Mouse (Mus musculus): ENCODE measurements around the gene Smad3. TPM values are rescaled to one million over a fixed set of nuclear protein-coding genes. Genes with fewer than 3 reads are reported as not detected.

The Smad3 gene
- total and polyA plus RNA-seq, 3 experiments = 0.81 to 1.5 (median 1.2) TPM

- no peaks in the 10 kb centered on the region for H3K36me3 ChIP-seq (replicated peaks in 1 of 2; ENCODE audit: control insufficient read depth in 1 of 2, insufficient read depth in 1 of 2, low read length in 1 of 2)
- TF ChIP-seq ZKSCAN1 (IDR thresholded peaks at IDR 0.05; ENCODE audit: borderline replicate concordance, low read depth, low read length) = no peak
- TF ChIP-seq ELF1 (IDR thresholded peaks at IDR 0.05; ENCODE audit: low read depth, low read length) = no peak
- no peak for TF ChIP-seq SIN3A (IDR thresholded peaks at IDR 0.05; ENCODE audit: low read length)
- no peak for TF ChIP-seq MEF2A (IDR thresholded peaks at IDR 0.05; ENCODE audit: borderline replicate concordance, low read depth, low read length)
- no peak for TF ChIP-seq TCF12 (IDR thresholded peaks at IDR 0.05; ENCODE audit: low read depth, low read length)
- TF ChIP-seq PAX5 (IDR thresholded peaks at IDR 0.05; ENCODE audit: low read length) = no peak
- no peak for TF ChIP-seq GABPA (IDR thresholded peaks at IDR 0.05; ENCODE audit: insufficient replicate concordance, low read depth, low read length)
- no peak for TF ChIP-seq RAD21 (IDR thresholded peaks at IDR 0.05; ENCODE audit: low read depth, low read length)
- TF ChIP-seq EP300 (IDR thresholded peaks at IDR 0.05; ENCODE audit: low read length) = no peak
- TF ChIP-seq MAZ (IDR thresholded peaks at IDR 0.05; ENCODE audit: low read depth, low read length) = no peak
- TF ChIP-seq MYC (IDR thresholded peaks at IDR 0.05; ENCODE audit: low read depth, low read length) = no peak
- no peak for TF ChIP-seq IRF4 (IDR thresholded peaks at IDR 0.05; ENCODE audit: low read depth, low read length)
- no peak for TF ChIP-seq JUND (conservative IDR thresholded peaks at IDR 0.05; ENCODE audit: low read depth, low read length)
- TF ChIP-seq ZNF384 (IDR thresholded peaks at IDR 0.05; ENCODE audit: low read depth, low read length) = no peak
- no peak for TF ChIP-seq POLR2A (IDR thresholded peaks at IDR 0.05; ENCODE audit: low read depth, low read length)
- TF ChIP-seq JUN (IDR thresholded peaks at IDR 0.05; ENCODE audit: insufficient read depth, low read depth, low read length) = no peak
- dilution Hi-C loops (cut with MboI; ENCODE audit: extremely low pct_ligation_motif_present, extremely low pct_unique_long_range_greater_than_20kb, low sequenced_read_pairs) = no loop called here
These were observed 13.9 kb upstream of the Smad3 start for GRCm38 (mm10) chr9:63771676-63772075.

DNA sequence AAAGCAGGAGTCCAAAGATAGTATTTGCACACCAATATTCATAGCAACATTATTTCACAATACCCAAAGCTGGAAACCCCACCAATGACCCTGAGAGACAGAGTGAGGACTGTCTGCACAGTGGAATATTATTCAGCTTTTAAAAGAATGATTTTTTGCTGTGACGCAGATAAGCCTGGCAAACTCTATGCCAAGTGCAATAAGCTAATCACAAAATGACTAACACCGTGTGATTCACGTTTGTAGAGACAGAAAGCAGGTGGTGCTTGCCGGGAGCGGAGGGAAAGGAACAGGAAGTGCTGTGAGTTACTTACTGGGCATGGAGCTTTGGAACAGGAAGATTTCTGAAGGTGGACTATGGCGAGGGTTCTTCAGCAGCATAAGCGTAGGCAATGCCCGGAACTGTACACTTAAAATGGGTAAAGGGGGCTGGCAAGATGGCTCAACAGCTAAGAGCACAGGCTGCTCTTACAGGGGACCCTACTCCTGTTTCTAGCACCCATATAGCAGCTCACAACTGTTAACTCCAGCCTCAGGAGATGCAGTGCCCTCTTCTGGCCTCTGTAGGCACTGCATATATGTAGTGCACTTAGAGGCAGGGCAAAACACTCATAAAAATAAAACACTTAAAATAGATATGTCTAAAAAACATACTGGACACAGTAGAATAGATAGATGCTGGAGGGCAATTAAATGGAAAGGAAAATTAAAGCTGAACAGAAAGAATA is 3.7 kb upstream of the Smad3 start:
- in situ Hi-C loops (cut with MboI; ENCODE audit: low pct_ligation_motif_present, low pct_unique_long_range_greater_than_20kb, low sequenced_read_pairs) = no loop called here
- Histone ChIP-seq H3K4me3 (replicated peaks in 1 of 3; ENCODE audit: low read depth in 2 of 3, low read length in 2 of 3, poor library complexity in 1 of 3) (no peak overlapping the region), H3K27ac (ENCODE audit: insufficient read depth, low read depth) (no peak overlapping the region), H3K9me3 (replicated peaks; ENCODE audit: low read length) (peaks cover 15% of the 10 kb centered on the region), H3K4me1 (ENCODE audit: control insufficient read depth in 1 of 2, insufficient read depth in 2 of 2) (peaks cover 2 to 31% of the 10 kb centered on the region in 2 experiments; a peak in 2 of 4 replicates), H3K27me3 (replicated peaks) (peaks cover 27% of the 10 kb centered on the region), H3K9ac (ENCODE audit: insufficient read depth, low read depth) (no peak overlapping the region), H3K4me2 (ENCODE audit: insufficient read depth, low read depth, poor library complexity, severe bottlenecking) (no peak overlapping the region), H3K36me3 (replicated peaks in 1 of 2; ENCODE audit: control insufficient read depth in 1 of 2, insufficient read depth in 1 of 2, low read length in 1 of 2) (no peaks in the 10 kb centered on the region), H3K79me2 (replicated peaks; ENCODE audit: control insufficient read depth, extremely low read depth, insufficient read depth, poor library complexity, severe bottlenecking) (no peaks in the 10 kb centered on the region)
- TF ChIP-seq RAD21 (IDR thresholded peaks at IDR 0.05; ENCODE audit: low read depth, low read length) (peak; percentile 34), RCOR1 (conservative IDR thresholded peaks at IDR 0.05; ENCODE audit: low read depth, low read length) (no peak), HCFC1 (IDR thresholded peaks at IDR 0.05; ENCODE audit: low read depth, low read length) (no peak), SMC3 (IDR thresholded peaks at IDR 0.05; ENCODE audit: low read depth, low read length) (peak; percentile 39; the same call in 1 of the 2 replicates), CTCF (conservative IDR thresholded peaks at IDR 0.05 in 1 of 2, IDR thresholded peaks at IDR 0.05 in 1 of 2; ENCODE audit: low read depth in 2 of 2, low read length in 2 of 2) (peak; percentile 31 to 42; a peak in 3 of 4 replicates)
- dilution Hi-C loops (cut with MboI; ENCODE audit: extremely low pct_ligation_motif_present, extremely low pct_unique_long_range_greater_than_20kb, low sequenced_read_pairs) = no loop called here
- DNase-seq (ENCODE audit: extremely low read depth) = no peak

More at GRCm38 (mm10) chr9:63771676-63772075, 13.9 kb upstream of the Smad3 start:
- H3K4me3 ChIP-seq (replicated peaks in 1 of 3; ENCODE audit: low read depth in 2 of 3, low read length in 2 of 3, poor library complexity in 1 of 3) = no peak overlapping the region
- H3K27ac ChIP-seq (ENCODE audit: insufficient read depth, low read depth) = no peak overlapping the region
- in situ Hi-C loops (cut with MboI; ENCODE audit: low pct_ligation_motif_present, low pct_unique_long_range_greater_than_20kb, low sequenced_read_pairs) = no loop called here
- no peak overlapping the region for H3K4me2 ChIP-seq (ENCODE audit: insufficient read depth, low read depth, poor library complexity, severe bottlenecking)
- H3K9me3 ChIP-seq (replicated peaks; ENCODE audit: low read length) = peaks cover 15% of the 10 kb centered on the region
- no peaks in the 10 kb centered on the region for H3K79me2 ChIP-seq (replicated peaks; ENCODE audit: control insufficient read depth, extremely low read depth, insufficient read depth, poor library complexity, severe bottlenecking)
- H3K9ac ChIP-seq (ENCODE audit: insufficient read depth, low read depth) = no peak overlapping the region
- DNase-seq (ENCODE audit: extremely low read depth) = no peak
- peaks cover 14% of the 10 kb centered on the region for H3K27me3 ChIP-seq (replicated peaks)
- H3K4me1 ChIP-seq (ENCODE audit: control insufficient read depth in 1 of 2, insufficient read depth in 2 of 2) = no peaks in the 10 kb centered on the region

All from CH12.LX (cell line).